Mouse (Mus musculus) MEL (cell line): ENCODE measurements at regions not wholly inside any gene's neighbourhood (a gene's known extent, or its start where the extent isn't known, plus 50 kb on each side); places are given as distances from the start of the nearest gene placed in this dataset.

Experiments used
- CTCF ChIP-seq, 3 experiments: IDR thresholded peaks in 2 of 3; conservative IDR thresholded peaks in 1 of 3; 2 replicates each; pipeline ENCODE4 v1.5.1; 2011 to 2012; ENCODE audit warnings: low read length in 3 of 3, low read depth in 2 of 3, mild to moderate bottlenecking in 2 of 3, improper control_type of control experiment in 1 of 3, inconsistent platforms in 1 of 3, mixed read lengths in 1 of 3, moderate library complexity in 1 of 3; ENCODE audit not compliant: control insufficient read depth in 1 of 3, insufficient read depth in 1 of 3, poor library complexity in 1 of 3, severe bottlenecking in 1 of 3
- E2F4 ChIP-seq: IDR thresholded peaks from 2 replicates; pipeline ENCODE4 v1.6.1; 2011; ENCODE audit warnings: low read depth, low read length, improper control_type of control experiment, borderline replicate concordance
- EP300 ChIP-seq, 2 experiments: IDR thresholded peaks; 2 replicates each; pipeline ENCODE4 v1.6.1; 2011; ENCODE audit warnings: improper control_type of control experiment in 2 of 2, low read length in 2 of 2, low read depth in 1 of 2, mild to moderate bottlenecking in 1 of 2
- GABPA ChIP-seq: IDR thresholded peaks from 2 replicates; pipeline ENCODE4 v1.6.1; 2012; ENCODE audit warnings: low read depth, mild to moderate bottlenecking, inconsistent platforms, low read length, improper control_type of control experiment, moderate library complexity
- GATA1 ChIP-seq: IDR thresholded peaks from 2 replicates; pipeline ENCODE4 v1.6.1; 2011; ENCODE audit warnings: low read depth, low read length, improper control_type of control experiment
- HCFC1 ChIP-seq: IDR thresholded peaks from 2 replicates; pipeline ENCODE4 v1.6.1; 2012; ENCODE audit warnings: low read depth, mild to moderate bottlenecking, inconsistent platforms, low read length, improper control_type of control experiment, moderate library complexity
- JUND ChIP-seq: IDR thresholded peaks from 2 replicates; pipeline ENCODE4 v1.6.1; 2011; ENCODE audit warnings: low read depth, mild to moderate bottlenecking, improper control_type of control experiment, low read length
- MAX ChIP-seq: IDR thresholded peaks from 2 replicates; pipeline ENCODE4 v1.6.1; 2011; ENCODE audit warnings: low read length, improper control_type of control experiment
- MAZ ChIP-seq: IDR thresholded peaks from 2 replicates; pipeline ENCODE4 v1.6.1; 2012; ENCODE audit warnings: low read depth, mild to moderate bottlenecking, inconsistent platforms, low read length, improper control_type of control experiment
- NELFE ChIP-seq: IDR thresholded peaks from 2 replicates; pipeline ENCODE4 v1.6.1; 2011; ENCODE audit warnings: low read depth, low read length, improper control_type of control experiment
- NRF1 ChIP-seq: IDR thresholded peaks from 2 replicates; pipeline ENCODE4 v1.6.1; 2014; ENCODE audit warnings: low read depth, mild to moderate bottlenecking, inconsistent platforms, low read length, improper control_type of control experiment, moderate library complexity; ENCODE audit not compliant: poor library complexity, insufficient read depth, severe bottlenecking
- POLR2A ChIP-seq, 2 experiments: IDR thresholded peaks; 2 replicates each; pipeline ENCODE4 v1.6.1; 2011 to 2012; ENCODE audit warnings: low read length in 2 of 2, mild to moderate bottlenecking in 2 of 2, control low read depth in 1 of 2, improper control_type of control experiment in 1 of 2, low read depth in 1 of 2, moderate library complexity in 1 of 2; ENCODE audit not compliant: control insufficient read depth in 1 of 2, insufficient read depth in 1 of 2, poor library complexity in 1 of 2
- RCOR1 ChIP-seq: IDR thresholded peaks from 2 replicates; pipeline ENCODE4 v1.6.1; 2012; ENCODE audit warnings: low read depth, mild to moderate bottlenecking, inconsistent platforms, low read length, improper control_type of control experiment
- ZC3H11A ChIP-seq: IDR thresholded peaks from 2 replicates; pipeline ENCODE4 v1.6.1; 2012; ENCODE audit warnings: low read depth, mild to moderate bottlenecking, inconsistent platforms, low read length, improper control_type of control experiment

DNA sequence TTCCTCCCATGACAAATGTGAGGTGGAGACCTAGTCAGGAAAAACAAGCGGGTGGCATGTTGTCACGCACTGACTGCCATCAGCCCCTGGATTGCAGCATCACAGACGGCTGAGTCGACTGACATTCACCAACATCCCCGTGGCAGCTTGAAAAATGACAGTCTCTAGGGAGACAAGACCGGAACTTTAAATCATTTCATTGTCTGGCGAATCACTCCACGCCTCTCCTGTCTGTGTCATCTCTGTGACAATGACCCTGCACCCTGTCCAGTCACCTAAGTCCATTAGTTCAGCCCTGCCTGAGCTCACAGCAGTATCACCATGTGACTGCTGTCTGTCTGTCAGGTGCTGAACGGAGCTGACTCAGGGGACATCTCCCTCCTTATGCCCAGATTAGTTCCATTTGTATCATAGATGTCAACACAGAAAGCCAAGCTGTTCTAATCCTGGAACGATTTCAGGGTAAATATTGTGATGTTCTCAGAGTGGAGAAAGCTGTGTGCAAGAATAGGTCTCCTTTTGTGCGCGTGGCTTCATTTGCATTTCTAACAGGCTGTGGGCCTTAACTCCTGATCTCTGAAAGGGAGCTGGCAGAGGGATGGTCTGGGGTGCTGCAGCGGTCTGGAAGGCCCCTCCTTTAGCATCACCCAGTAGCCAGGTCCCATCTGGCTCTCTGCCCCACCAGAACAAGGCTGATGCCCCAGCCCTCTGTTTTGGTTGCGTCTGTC, 52.0 kb upstream of the Sec14l1 start:
- TF ChIP-seq CTCF (IDR thresholded peaks at IDR 0.05 in 2 of 3, conservative IDR thresholded peaks at IDR 0.05 in 1 of 3; ENCODE audit: control insufficient read depth in 1 of 3, insufficient read depth in 1 of 3, low read depth in 2 of 3, low read length in 3 of 3, poor library complexity in 1 of 3, severe bottlenecking in 1 of 3) (no peak), ZC3H11A (no peak), NELFE (no peak), EP300 (IDR thresholded peaks at IDR 0.05; ENCODE audit: low read depth in 1 of 2, low read length in 2 of 2) (no peak), GATA1 (no peak), MAX (no peak), NRF1 (no peak), POLR2A (IDR thresholded peaks at IDR 0.05; ENCODE audit: control insufficient read depth in 1 of 2, insufficient read depth in 1 of 2, low read depth in 1 of 2, low read length in 2 of 2, poor library complexity in 1 of 2) (no peak), JUND (no peak), E2F4 (no peak), MAZ (no peak), HCFC1 (no peak), GABPA (no peak), RCOR1 (no peak)
